Mouse (Mus musculus) limb, embryonic 12.5 days (tissue): ENCODE results near the gene Sesn2. TPM values are rescaled to one million over a fixed set of nuclear protein-coding genes. Genes with fewer than 3 reads are reported as not detected.
"Not testable (repeated sequence)": the region's sequence is repeated elsewhere in the genome, so short reads cannot be mapped to it uniquely, and the experiment has no call there.

Experiments used
- ATAC-seq: fragments of 200-750 bp; cut with Nextera tagmentation; 2 replicates; pipeline ENCODE4 v1.8.0; 2017; ENCODE audit warnings: low read depth, moderate TSS enrichment; ENCODE audit not compliant: insufficient number of reproducible peaks, insufficient read depth, low FRiP score, low TSS enrichment
- H3K27ac ChIP-seq: fragments of 300-500 bp; sonication (generic); 2 replicates; pipeline ENCODE4 v1.5.1; 2016; ENCODE audit warnings: mild to moderate bottlenecking, moderate library complexity
- H3K27me3 ChIP-seq: fragments of 300-500 bp; sonication (generic); 2 replicates; pipeline ENCODE4 v1.6.1; 2016; ENCODE audit warnings: mild to moderate bottlenecking, moderate library complexity
- H3K36me3 ChIP-seq: fragments of 300-500 bp; sonication (generic); 2 replicates; pipeline ENCODE4 v1.6.1; 2016; ENCODE audit warnings: mild to moderate bottlenecking, moderate library complexity
- H3K4me1 ChIP-seq: fragments of 300-500 bp; sonication (generic); replicated peaks from 2 replicates; pipeline ENCODE4 v1.6.1; 2016
- H3K4me2 ChIP-seq: fragments of 300-500 bp; sonication (generic); 2 replicates; pipeline ENCODE4 v1.6.1; 2016; ENCODE audit warnings: mild to moderate bottlenecking, moderate library complexity
- H3K4me3 ChIP-seq: fragments of 300-500 bp; sonication (generic); replicated peaks from 2 replicates; pipeline ENCODE4 v1.5.1; 2016; ENCODE audit warnings: mild to moderate bottlenecking
- H3K9ac ChIP-seq: fragments of 300-500 bp; sonication (generic); replicated peaks from 2 replicates; pipeline ENCODE4 v1.6.1; 2016; ENCODE audit warnings: mild to moderate bottlenecking, moderate library complexity
- H3K9me3 ChIP-seq: fragments of 300-500 bp; sonication (generic); 2 replicates; pipeline ENCODE4 v1.6.1; 2016; ENCODE audit warnings: mild to moderate bottlenecking, moderate library complexity
- WGBS: fragments of 180-500 bp; shearing (Covaris S2); methylation state at CpG from one replicate; pipeline ENCODE4 v1.1.7; 2016; 5-methylcytosine and 5-hydroxymethylcytosine counted together
- polyA plus RNA-seq: library from polyadenylated mRNA; unstranded; fragments of >200 nt; fragmentation: Nextera tagmentation; extraction: Ambion mirVana; gene quantifications from 2 replicates; pipeline ENCODE4 v1.2.1, GENCODE M21; 2016

Sesn2 gene
- polyA plus RNA-seq, 1 experiment from 2014 or later: 11.3 TPM

- peaks cover 34% of the 10 kb centered on the region for H3K36me3 ChIP-seq
- no peak overlapping the region for H3K4me2 ChIP-seq
- H3K27ac ChIP-seq: no peak overlapping the region
- H3K9me3 ChIP-seq: no peaks in the 10 kb centered on the region
- 69% methylated on average over 10 of the region's 10 CpGs for WGBS
- H3K9ac ChIP-seq: no peak overlapping the region
- no peak for ATAC-seq
- no peak overlapping the region for H3K4me3 ChIP-seq
- H3K27me3 ChIP-seq: no peaks in the 10 kb centered on the region
- peaks cover 22% of the 10 kb centered on the region for H3K4me1 ChIP-seq
Measured at GRCm38 (mm10) chr4:132492178-132493060, 17.9 kb downstream of the Sesn2 start.

DNA sequence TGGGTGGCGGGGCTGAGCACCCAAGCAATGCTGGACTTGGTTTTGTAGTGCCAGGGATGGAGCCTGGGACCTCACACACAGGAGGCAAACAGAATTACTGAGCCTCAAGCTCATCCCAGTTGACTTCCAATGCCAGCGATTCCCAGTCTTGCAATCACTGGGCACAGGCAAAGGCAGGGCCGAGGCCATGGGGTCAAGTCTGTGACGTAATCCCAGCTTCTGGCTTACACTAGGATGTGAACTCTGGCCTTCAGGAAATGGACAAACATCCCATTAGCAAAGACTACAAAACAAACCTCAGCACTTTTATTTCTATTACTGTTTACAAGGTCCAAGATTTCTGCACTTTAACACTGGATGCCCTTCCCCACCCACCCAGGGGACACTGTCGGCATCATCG lies 18.6 kb downstream of the Sesn2 start:
- Histone ChIP-seq H3K9ac (no peak overlapping the region), H3K4me2 (no peak overlapping the region), H3K4me1 (peaks cover 22% of the 10 kb centered on the region), H3K4me3 (no peak overlapping the region), H3K36me3 (peaks cover 27% of the 10 kb centered on the region), H3K27me3 (no peaks in the 10 kb centered on the region), H3K9me3 (no peaks in the 10 kb centered on the region), H3K27ac (no peak overlapping the region)
- ATAC-seq: no peak
- WGBS: 85% methylated on average over 6 of the region's 6 CpGs

DNA sequence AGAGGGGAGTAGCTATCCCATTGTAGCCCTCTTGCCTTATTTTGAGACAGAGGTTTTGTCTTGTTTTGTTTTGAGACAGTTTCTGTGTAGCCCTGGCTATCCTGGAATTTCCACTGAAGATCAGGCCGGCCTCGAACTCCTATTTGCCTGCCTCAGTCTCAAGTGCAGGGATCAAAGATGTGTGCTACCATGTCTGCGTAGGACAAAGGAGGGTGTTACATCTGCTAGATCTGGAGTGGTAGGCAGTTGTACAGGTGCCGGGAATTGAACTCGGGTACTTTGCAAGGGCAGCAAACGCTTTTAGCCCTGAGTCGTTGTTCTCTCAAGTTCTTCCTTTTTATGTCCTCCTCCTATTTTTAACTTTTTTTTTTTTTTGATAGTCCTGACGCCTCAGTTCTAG lies 19.2 kb downstream of the Sesn2 start:
- Histone ChIP-seq H3K9ac (no peak overlapping the region), H3K4me1 (peaks cover 22% of the 10 kb centered on the region), H3K27me3 (no peaks in the 10 kb centered on the region), H3K36me3 (peaks cover 25% of the 10 kb centered on the region), H3K9me3 (no peaks in the 10 kb centered on the region), H3K4me2 (no peak overlapping the region), H3K4me3 (no peak overlapping the region), H3K27ac (no peak overlapping the region)
- ATAC-seq: no peak
- WGBS: 93% methylated on average over 8 of the region's 8 CpGs

DNA sequence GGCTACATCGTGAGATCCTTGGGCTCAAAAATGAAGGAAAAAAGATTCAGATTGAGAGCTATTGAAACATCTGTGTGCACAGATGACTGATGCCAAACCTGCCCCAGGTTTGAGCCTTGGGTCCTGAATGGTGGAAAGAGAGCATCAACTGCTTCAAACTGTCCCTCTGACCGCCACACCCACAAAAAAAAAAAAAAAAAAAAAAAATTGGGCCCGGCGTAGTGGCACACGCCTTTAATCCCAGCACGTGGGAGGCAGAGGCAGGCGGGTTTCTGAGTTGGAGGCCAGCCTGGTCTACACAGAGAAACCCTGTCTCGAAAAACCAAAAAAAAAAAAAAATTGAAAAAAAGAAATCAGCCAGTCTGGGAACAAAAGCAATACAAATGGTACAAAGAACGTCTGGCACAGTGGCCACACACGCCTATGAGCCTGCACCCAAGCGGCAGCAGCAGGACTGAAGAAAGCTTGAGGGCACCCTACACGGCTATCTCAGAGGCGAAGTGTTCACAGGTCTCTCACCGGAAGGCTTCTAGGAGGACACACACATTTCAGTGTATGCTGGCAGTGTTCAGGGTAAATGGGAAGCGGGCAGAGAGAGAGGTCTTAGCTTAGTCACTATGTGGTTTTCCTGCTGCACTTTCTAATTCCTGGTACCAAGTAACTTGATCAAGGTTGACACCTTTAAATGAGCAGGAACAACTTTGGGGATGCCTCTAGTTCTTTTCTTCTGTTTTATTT lies 19.9 kb downstream of the Sesn2 start:
- Histone ChIP-seq H3K4me3 (no peak overlapping the region), H3K27me3 (no peaks in the 10 kb centered on the region), H3K4me2 (no peak overlapping the region), H3K27ac (no peak overlapping the region), H3K9ac (no peak overlapping the region), H3K9me3 (no peaks in the 10 kb centered on the region), H3K36me3 (peaks cover 25% of the 10 kb centered on the region), H3K4me1 (peaks cover 22% of the 10 kb centered on the region)
- WGBS: 94% methylated on average over 15 of the region's 15 CpGs
- no peak for ATAC-seq

GRCm38 (mm10) chr4:132488976-132489375 lies 21.3 kb downstream of the Sesn2 start:
- no peak for ATAC-seq
- Histone ChIP-seq H3K27me3 (no peaks in the 10 kb centered on the region), H3K4me1 (peaks cover 9% of the 10 kb centered on the region; the same call in 1 of the 2 replicates), H3K4me2 (no peak overlapping the region), H3K9ac (no peak overlapping the region), H3K27ac (no peak overlapping the region), H3K4me3 (no peak overlapping the region), H3K9me3 (no peaks in the 10 kb centered on the region), H3K36me3 (peaks cover 19% of the 10 kb centered on the region)
- 65% methylated on average over 6 of the region's 6 CpGs for WGBS

- H3K27ac ChIP-seq: no peak overlapping the region
- H3K36me3 ChIP-seq: peaks cover 17% of the 10 kb centered on the region
- ATAC-seq: no peak
- H3K9me3 ChIP-seq: no peaks in the 10 kb centered on the region
- no peaks in the 10 kb centered on the region for H3K27me3 ChIP-seq
- 66% methylated on average over 3 of the region's 3 CpGs for WGBS
- H3K4me3 ChIP-seq: no peak overlapping the region
- H3K4me2 ChIP-seq: no peak overlapping the region
- H3K4me1 ChIP-seq: peaks cover 9% of the 10 kb centered on the region; the same call in 1 of the 2 replicates
- no peak overlapping the region for H3K9ac ChIP-seq
Measured at GRCm38 (mm10) chr4:132488521-132488920, 21.8 kb downstream of the Sesn2 start.

- ATAC-seq: no peak
Measured at GRCm38 (mm10) chr4:132484820-132485219, 25.5 kb downstream of the Sesn2 start.

GRCm38 (mm10) chr4:132484231-132484630 lies 26.1 kb downstream of the Sesn2 start:
- Histone ChIP-seq H3K9ac (no peak overlapping the region), H3K9me3 (no peaks in the 10 kb centered on the region), H3K4me3 (no peak overlapping the region), H3K4me1 (no peaks in the 10 kb centered on the region), H3K36me3 (no peaks in the 10 kb centered on the region), H3K27me3 (no peaks in the 10 kb centered on the region), H3K4me2 (no peak overlapping the region), H3K27ac (no peak overlapping the region)
- WGBS: 79% methylated on average over 4 of the region's 4 CpGs
- no peak for ATAC-seq

More at GRCm38 (mm10) chr4:132484820-132485219, 25.5 kb downstream of the Sesn2 start:
- WGBS: 73% methylated on average over 5 of the region's 5 CpGs
- no peaks in the 10 kb centered on the region for H3K4me1 ChIP-seq
- no peaks in the 10 kb centered on the region for H3K27me3 ChIP-seq
- H3K36me3 ChIP-seq: no peaks in the 10 kb centered on the region
- no peaks in the 10 kb centered on the region for H3K9me3 ChIP-seq
- H3K27ac ChIP-seq: no peak overlapping the region
- H3K4me3 ChIP-seq: no peak overlapping the region
- no peak overlapping the region for H3K4me2 ChIP-seq
- H3K9ac ChIP-seq: no peak overlapping the region

DNA sequence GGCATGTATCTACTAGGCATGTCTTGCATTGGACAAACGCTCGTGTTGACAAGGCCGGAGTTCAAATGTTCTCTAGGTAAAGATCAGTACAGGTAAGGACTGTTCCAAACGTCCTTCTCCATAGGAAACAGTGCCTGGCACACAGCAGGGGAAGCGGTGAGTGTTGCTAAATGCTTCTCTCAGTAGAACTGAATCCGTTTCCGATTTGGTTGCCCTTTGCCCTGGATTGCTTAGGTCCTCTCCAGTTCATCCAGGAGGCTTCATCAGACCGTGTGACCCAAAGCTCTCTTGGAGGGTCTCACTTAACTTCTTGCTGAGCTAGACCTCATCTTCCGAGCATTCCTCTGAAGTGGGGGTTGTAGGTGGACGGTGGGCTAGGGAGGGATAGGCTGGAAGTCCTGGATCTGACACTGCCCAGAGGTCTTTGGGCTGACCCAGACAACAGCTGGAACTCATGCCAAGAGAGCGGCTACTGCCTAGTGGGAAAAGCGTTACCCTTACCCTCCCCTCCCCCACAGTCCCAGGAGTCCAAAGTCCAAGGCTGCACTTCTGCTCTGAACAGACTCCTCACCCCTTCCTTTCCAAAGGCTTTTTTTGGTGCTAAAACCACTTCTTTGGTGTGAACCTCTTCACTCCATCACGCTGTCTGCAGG lies 27.2 kb downstream of the Sesn2 start:
- no peaks in the 10 kb centered on the region for H3K9me3 ChIP-seq
- H3K4me3 ChIP-seq: no peak overlapping the region
- H3K4me2 ChIP-seq: no peak overlapping the region
- no peak overlapping the region for H3K27ac ChIP-seq
- H3K27me3 ChIP-seq: no peaks in the 10 kb centered on the region
- no peaks in the 10 kb centered on the region for H3K4me1 ChIP-seq
- WGBS: 74% methylated on average over 13 of the region's 13 CpGs
- no peak overlapping the region for H3K9ac ChIP-seq
- H3K36me3 ChIP-seq: no peaks in the 10 kb centered on the region
- ATAC-seq: no peak

GRCm38 (mm10) chr4:132482104-132482503 lies 28.2 kb downstream of the Sesn2 start:
- not testable (repeated sequence) for H3K27me3 ChIP-seq, H3K4me2 ChIP-seq, H3K9ac ChIP-seq, H3K4me1 ChIP-seq, H3K4me3 ChIP-seq, H3K9me3 ChIP-seq, H3K27ac ChIP-seq, H3K36me3 ChIP-seq, ATAC-seq
- WGBS: 80% methylated on average over 3 of the region's 3 CpGs

GRCm38 (mm10) chr4:132477833-132478232 lies 32.5 kb downstream of the Sesn2 start:
- H3K27me3 ChIP-seq: no peaks in the 10 kb centered on the region
- H3K9me3 ChIP-seq: no peaks in the 10 kb centered on the region
- no peak overlapping the region for H3K4me3 ChIP-seq
- H3K9ac ChIP-seq: no peak overlapping the region
- ATAC-seq: no peak
- no peak overlapping the region for H3K4me2 ChIP-seq
- 92% methylated on average over 8 of the region's 8 CpGs for WGBS
- no peaks in the 10 kb centered on the region for H3K36me3 ChIP-seq
- no peak overlapping the region for H3K27ac ChIP-seq
- no peaks in the 10 kb centered on the region for H3K4me1 ChIP-seq
